Mouse (Mus musculus) urinary bladder, postnatal 25 days (tissue): ENCODE results near the gene Sash1.
"Not testable (repeated sequence)": the region's sequence is repeated elsewhere in the genome, so short reads cannot be mapped to it uniquely, and the experiment has no call there.

Experiments
- DNase-seq: peaks from one replicate; pipeline ENCODE4 v3.0.0; 2022; ENCODE audit warnings: low spot score

Sash1 gene

GRCm38 (mm10) chr10:8753377-8753776 lies 132.5 kb downstream of the Sash1 start:
- no peak for DNase-seq

GRCm38 (mm10) chr10:8752436-8752835 lies 133.4 kb downstream of the Sash1 start:
- no peak for DNase-seq

- DNase-seq, result no peak
Measured at GRCm38 (mm10) chr10:8749537-8749936, 136.3 kb downstream of the Sash1 start.

GRCm38 (mm10) chr10:8747450-8748212 lies 138.2 kb downstream of the Sash1 start:
- no peak for DNase-seq

- no peak for DNase-seq
Measured at GRCm38 (mm10) chr10:8746082-8746696, 139.7 kb downstream of the Sash1 start.

GRCm38 (mm10) chr10:8742872-8743271 lies 143.0 kb downstream of the Sash1 start:
- DNase-seq, result peak; percentile 75

GRCm38 (mm10) chr10:8741505-8741904 lies 144.4 kb downstream of the Sash1 start:
- DNase-seq, result no peak

GRCm38 (mm10) chr10:8740797-8741196 lies 145.1 kb downstream of the Sash1 start:
- DNase-seq, result no peak

- DNase-seq, result no peak
Measured at GRCm38 (mm10) chr10:8729387-8730337, 156.2 kb downstream of the Sash1 start.

GRCm38 (mm10) chr10:8719345-8719744 lies 166.5 kb downstream of the Sash1 start:
- no peak for DNase-seq

GRCm38 (mm10) chr10:8718831-8719230 lies 167.0 kb downstream of the Sash1 start:
- DNase-seq, result no peak

GRCm38 (mm10) chr10:8717171-8717570 lies 168.7 kb downstream of the Sash1 start:
- no peak for DNase-seq

- peak; percentile 85 for DNase-seq
Measured at GRCm38 (mm10) chr10:8715679-8716284, 170.1 kb downstream of the Sash1 start.

- not testable (repeated sequence) for DNase-seq
Measured at GRCm38 (mm10) chr10:8696636-8697035, 189.2 kb downstream of the Sash1 start.

- no peak for DNase-seq
Measured at GRCm38 (mm10) chr10:8693996-8694500, 191.8 kb downstream of the Sash1 start.

- DNase-seq, result no peak
Measured at GRCm38 (mm10) chr10:8693561-8693960, 192.3 kb downstream of the Sash1 start.

- no peak for DNase-seq
Measured at GRCm38 (mm10) chr10:8692531-8692930, 193.3 kb downstream of the Sash1 start.

GRCm38 (mm10) chr10:8686219-8686618 lies 199.7 kb downstream of the Sash1 start:
- DNase-seq, result no peak

GRCm38 (mm10) chr10:8685269-8685668 lies 200.6 kb downstream of the Sash1 start:
- DNase-seq, result no peak

GRCm38 (mm10) chr10:8682900-8683299 lies 203.0 kb downstream of the Sash1 start:
- DNase-seq, result peak; percentile 41

- no peak for DNase-seq
Measured at GRCm38 (mm10) chr10:8682341-8682740, 203.5 kb downstream of the Sash1 start.

- no peak for DNase-seq
Measured at GRCm38 (mm10) chr10:8676722-8677121, 209.1 kb downstream of the Sash1 start.
